Mouse (Mus musculus) midbrain, embryonic 13.5 days (tissue): ENCODE measurements around the gene Serpinb9. TPM values are rescaled to one million over a fixed set of nuclear protein-coding genes. Genes with fewer than 3 reads are reported as not detected.
"Not testable (repeated sequence)": the region's sequence is repeated elsewhere in the genome, so short reads cannot be mapped to it uniquely, and the experiment has no call there.

Source experiments
- ATAC-seq: fragments of 200-750 bp; cut with Nextera tagmentation; 2 replicates; pipeline ENCODE4 v1.8.0; 2017; ENCODE audit warnings: mild to moderate bottlenecking, moderate TSS enrichment, moderate library complexity
- H3K27ac ChIP-seq: fragments of 300-500 bp; sonication (generic); 2 replicates; pipeline ENCODE4 v1.5.1; 2015; ENCODE audit warnings: inconsistent platforms, mild to moderate bottlenecking, moderate library complexity
- H3K27me3 ChIP-seq: fragments of 300-500 bp; sonication (generic); 2 replicates; pipeline ENCODE4 v1.6.1; 2015; ENCODE audit warnings: mild to moderate bottlenecking, inconsistent platforms
- H3K36me3 ChIP-seq: fragments of 300-500 bp; sonication (generic); 2 replicates; pipeline ENCODE4 v1.6.1; 2015; ENCODE audit warnings: mild to moderate bottlenecking, inconsistent platforms
- H3K4me1 ChIP-seq: fragments of 300-500 bp; sonication (generic); replicated peaks from 2 replicates; pipeline ENCODE4 v1.6.1; 2015; ENCODE audit warnings: inconsistent platforms
- H3K4me2 ChIP-seq: fragments of 300-500 bp; sonication (generic); replicated peaks from 2 replicates; pipeline ENCODE4 v1.6.1; 2015; ENCODE audit warnings: moderate library complexity, mild to moderate bottlenecking, inconsistent platforms
- H3K4me3 ChIP-seq: fragments of 300-500 bp; sonication (generic); replicated peaks from 2 replicates; pipeline ENCODE4 v1.5.1; 2015; ENCODE audit warnings: mild to moderate bottlenecking, inconsistent platforms
- H3K9ac ChIP-seq: fragments of 300-500 bp; sonication (generic); replicated peaks from 2 replicates; pipeline ENCODE4 v1.6.1; 2015; ENCODE audit warnings: mild to moderate bottlenecking, inconsistent platforms
- H3K9me3 ChIP-seq: fragments of 300-500 bp; sonication (generic); 2 replicates; pipeline ENCODE4 v1.6.1; 2016; ENCODE audit warnings: mild to moderate bottlenecking, inconsistent platforms
- WGBS: fragments of 180-500 bp; shearing (Covaris S2); methylation state at CpG from one replicate; pipeline ENCODE4 v1.1.7; 2015; 5-methylcytosine and 5-hydroxymethylcytosine counted together
- polyA plus RNA-seq: library from polyadenylated mRNA; unstranded; fragments of >200 nt; fragmentation: Nextera tagmentation; extraction: Ambion mirVana; gene quantifications from 2 replicates; pipeline ENCODE4 v1.2.1, GENCODE M21; 2015

The Serpinb9 gene
- polyA plus RNA-seq = 0.89 and 0.90 TPM in 2 replicates

DNA sequence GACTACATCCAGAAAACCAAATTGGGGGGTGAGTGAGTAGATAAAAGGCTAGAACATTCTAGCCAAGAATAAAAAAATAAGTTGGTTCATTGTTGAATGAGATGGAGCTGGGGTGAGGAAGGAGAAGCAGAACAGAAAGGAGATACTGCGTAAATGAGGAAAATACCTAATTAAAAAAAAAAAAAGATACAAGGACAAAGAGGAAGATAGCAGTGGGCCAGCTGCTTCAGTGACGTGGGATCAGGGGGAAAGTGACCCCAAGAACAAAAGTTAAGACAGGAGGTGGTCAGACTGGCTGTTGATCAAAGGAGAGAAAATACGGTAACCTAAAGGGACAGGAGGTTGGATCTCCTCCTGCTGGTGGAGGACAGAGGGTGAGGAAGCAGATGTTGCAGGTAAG is at the start of gene Serpinb9:
Gene Serpinb9, plus strand, starts transcription at position 301 of the 400 bp plus-strand sequence.
- H3K27me3 ChIP-seq = no peaks in the 10 kb centered on the region
- peak within 1 kb of the TSS; percentile 39 for H3K4me2 ChIP-seq
- no peak within 1 kb of the TSS for H3K27ac ChIP-seq
- 72% methylated on average over 3 of the region's 3 CpGs for WGBS
- H3K9ac ChIP-seq = no peak within 1 kb of the TSS
- no peaks in the 10 kb centered on the region for H3K9me3 ChIP-seq
- 0 out of 2 replicates have a peak, but pooled peaks cover 7% of the 10 kb centered on the region for H3K4me1 ChIP-seq
- no peak for ATAC-seq
- no peaks in the 10 kb centered on the region for H3K36me3 ChIP-seq
- no peak within 1 kb of the TSS for H3K4me3 ChIP-seq

DNA sequence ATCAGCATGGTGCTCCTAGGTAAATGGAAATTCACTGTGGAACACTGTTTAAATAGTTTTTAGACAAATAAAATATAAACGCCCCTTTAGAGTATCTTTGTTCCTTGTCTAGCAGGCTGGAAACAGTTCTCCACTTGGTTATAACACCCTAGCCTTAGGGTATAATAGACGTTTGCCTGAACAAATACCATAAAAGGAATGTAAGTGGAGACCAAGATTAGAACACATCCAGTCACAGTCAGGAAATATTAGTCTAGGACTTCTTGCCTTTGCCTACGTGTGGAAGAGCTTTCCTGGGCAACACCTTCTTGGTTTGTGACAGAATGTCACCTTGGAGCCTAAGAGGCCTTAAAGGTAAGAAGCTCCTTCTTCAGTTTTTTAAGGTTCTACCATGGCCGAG is 46.5 kb upstream of the Serpinb9 start:
- Histone ChIP-seq H3K9me3 (no peaks in the 10 kb centered on the region), H3K27ac (no peak overlapping the region), H3K4me2 (no peak overlapping the region), H3K9ac (no peak overlapping the region), H3K36me3 (no peaks in the 10 kb centered on the region), H3K27me3 (no peaks in the 10 kb centered on the region), H3K4me1 (no peaks in the 10 kb centered on the region), H3K4me3 (no peak overlapping the region)
- 68% methylated on average over 4 of the region's 4 CpGs for WGBS
- ATAC-seq = no peak

DNA sequence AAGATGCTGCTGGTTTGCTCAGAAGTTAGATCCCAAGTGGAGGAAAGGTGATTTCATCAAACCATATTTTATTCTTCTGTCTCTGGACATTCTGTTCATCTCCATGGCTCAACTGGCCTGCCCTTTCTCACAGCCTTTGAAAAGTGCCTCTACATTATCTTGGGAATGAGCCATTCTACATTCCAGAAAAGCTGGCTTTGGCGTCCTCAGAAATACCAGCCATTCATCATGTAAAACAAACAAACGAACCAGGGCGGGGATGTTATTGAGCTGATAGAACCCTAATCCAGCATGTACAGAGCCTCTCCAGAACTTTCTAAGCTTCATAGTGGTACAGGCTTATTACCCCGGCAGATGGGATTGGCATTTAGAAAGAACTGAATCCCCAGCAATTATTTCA is 45.1 kb upstream of the Serpinb9 start:
- Histone ChIP-seq H3K4me3 (no peak overlapping the region), H3K4me1 (no peaks in the 10 kb centered on the region), H3K27me3 (no peaks in the 10 kb centered on the region), H3K4me2 (no peak overlapping the region), H3K36me3 (no peaks in the 10 kb centered on the region), H3K27ac (no peak overlapping the region), H3K9ac (no peak overlapping the region), H3K9me3 (no peaks in the 10 kb centered on the region)
- WGBS = 85% methylated on average over 4 of the region's 4 CpGs
- ATAC-seq = no peak

DNA sequence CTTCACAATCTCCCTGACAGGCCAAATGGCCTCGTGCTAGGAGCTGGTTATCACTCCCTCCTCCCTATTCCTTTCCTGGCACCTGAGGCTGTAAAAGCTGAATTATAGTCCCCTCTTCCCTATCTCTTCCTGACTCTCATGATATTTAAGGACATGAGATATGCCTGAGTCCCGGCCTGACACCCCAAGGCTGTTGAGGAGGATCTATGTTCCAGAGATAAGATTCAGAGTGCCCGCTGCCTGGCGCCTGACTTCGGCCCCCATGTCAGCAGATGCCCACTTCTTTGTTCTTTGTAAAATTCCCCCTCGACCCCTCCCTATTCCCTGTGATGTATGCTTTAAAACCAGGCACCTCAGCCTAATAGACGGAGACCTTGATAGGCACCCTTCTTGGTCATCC is 44.5 kb upstream of the Serpinb9 start:
- not testable (repeated sequence) for H3K27ac ChIP-seq

DNA sequence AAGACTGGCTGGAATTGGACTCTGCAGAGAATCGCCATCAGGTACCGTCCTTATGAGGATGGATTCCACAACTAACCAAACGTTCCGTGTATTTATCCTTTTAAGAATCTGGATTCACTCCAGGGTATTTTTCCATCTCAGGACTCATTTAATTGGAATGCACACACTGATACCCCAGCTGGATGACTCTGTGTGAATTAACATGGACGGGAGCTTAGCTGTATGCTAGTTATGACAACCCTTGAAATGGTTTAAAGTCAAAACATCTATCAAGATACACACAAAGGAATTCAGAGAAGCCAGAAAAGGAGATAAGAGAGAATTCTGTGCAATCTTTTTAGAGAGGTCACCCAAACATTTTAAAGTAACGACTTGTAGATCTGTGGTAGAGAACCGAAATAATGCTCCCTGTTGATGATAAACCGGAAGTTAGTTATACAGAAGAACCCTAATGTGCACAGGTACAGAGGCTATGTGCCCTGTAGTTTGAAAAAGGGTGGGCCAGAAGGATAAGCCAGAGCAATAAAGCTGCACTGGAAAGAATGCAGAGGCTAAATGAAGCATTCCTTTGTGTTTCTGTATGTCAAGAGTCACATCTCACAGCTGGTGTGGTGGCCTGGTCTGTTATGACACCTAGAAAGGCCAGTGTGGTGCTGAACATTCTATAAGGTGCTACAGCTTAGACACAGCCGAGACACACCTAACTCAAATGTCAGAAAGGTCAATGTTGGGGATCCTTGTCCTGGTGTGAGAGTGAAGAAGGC is 38.9 kb upstream of the Serpinb9 start:
- ATAC-seq = no peak
- 91% methylated on average over 9 of the region's 9 CpGs for WGBS
- Histone ChIP-seq H3K4me2 (no peak overlapping the region), H3K9ac (no peak overlapping the region), H3K27me3 (no peaks in the 10 kb centered on the region), H3K27ac (no peak overlapping the region), H3K4me1 (0 out of 2 replicates have a peak, but pooled peaks cover 3% of the 10 kb centered on the region), H3K9me3 (no peaks in the 10 kb centered on the region), H3K36me3 (no peaks in the 10 kb centered on the region), H3K4me3 (no peak overlapping the region)

More for the DNA sequence above, 44.5 kb upstream of the Serpinb9 start:
- ATAC-seq, H3K9ac ChIP-seq, H3K9me3 ChIP-seq, H3K4me1 ChIP-seq, H3K4me3 ChIP-seq, H3K27me3 ChIP-seq, H3K36me3 ChIP-seq, H3K4me2 ChIP-seq: not testable (repeated sequence)
- 90% methylated on average over 7 of the region's 7 CpGs for WGBS

DNA sequence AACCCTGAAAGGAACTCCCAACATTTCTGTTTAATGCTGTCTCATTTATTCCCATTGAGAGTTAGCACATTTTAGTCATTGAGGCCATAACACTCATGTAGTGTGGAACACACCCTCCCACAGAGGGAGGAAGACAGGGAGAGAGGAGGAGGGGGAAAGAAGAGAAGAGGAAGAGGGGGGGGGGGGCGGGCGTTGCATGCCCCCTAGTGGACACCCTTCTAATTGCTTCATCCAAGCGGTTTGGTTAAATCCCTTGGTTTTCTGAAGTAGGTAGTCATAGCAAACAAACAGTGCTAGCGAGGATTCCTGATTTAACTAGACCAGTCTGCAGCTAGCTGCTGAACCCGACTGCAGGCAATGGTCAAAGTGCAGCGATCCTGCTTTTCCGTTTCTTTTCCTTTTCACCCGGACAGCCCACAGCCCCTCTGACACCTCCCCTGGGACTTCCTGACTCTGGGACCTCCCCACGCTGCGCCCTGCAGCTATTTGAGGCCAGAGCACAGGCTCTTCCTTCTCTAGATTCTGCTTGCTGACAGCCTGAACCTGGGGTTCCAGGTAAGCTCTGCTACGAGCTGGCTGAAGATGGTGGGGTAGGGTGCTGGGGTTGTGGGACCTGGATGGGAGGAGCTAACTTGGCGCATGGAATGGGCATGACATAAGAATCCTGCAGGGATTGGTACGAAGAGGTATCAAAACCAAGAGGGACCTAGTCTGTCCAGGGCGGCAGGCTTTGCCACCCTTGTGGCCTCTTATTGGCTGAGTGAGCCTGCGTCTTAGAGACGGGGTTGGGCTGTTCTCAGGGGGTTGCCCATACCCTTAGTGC is 37.9 kb upstream of the Serpinb9 start, which contains the start of gene Serpinb6b:
Gene Serpinb6b, plus strand, starts transcription at position 221 of the 823 bp plus-strand sequence.
- H3K9me3 ChIP-seq = no peaks in the 10 kb centered on the region
- H3K36me3 ChIP-seq = no peaks in the 10 kb centered on the region
- peak within 1 kb of the TSS; percentile 19 for H3K4me3 ChIP-seq
- H3K9ac ChIP-seq = no peak within 1 kb of the TSS
- H3K4me1 ChIP-seq = 0 out of 2 replicates have a peak, but pooled peaks cover 3% of the 10 kb centered on the region
- peak within 1 kb of the TSS; percentile 40 for H3K4me2 ChIP-seq
- WGBS = 45% methylated on average over 16 of the region's 16 CpGs
- peak; percentile 65; the same call in 1 of the 2 replicates for ATAC-seq
- no peaks in the 10 kb centered on the region for H3K27me3 ChIP-seq
- no peak within 1 kb of the TSS for H3K27ac ChIP-seq

DNA sequence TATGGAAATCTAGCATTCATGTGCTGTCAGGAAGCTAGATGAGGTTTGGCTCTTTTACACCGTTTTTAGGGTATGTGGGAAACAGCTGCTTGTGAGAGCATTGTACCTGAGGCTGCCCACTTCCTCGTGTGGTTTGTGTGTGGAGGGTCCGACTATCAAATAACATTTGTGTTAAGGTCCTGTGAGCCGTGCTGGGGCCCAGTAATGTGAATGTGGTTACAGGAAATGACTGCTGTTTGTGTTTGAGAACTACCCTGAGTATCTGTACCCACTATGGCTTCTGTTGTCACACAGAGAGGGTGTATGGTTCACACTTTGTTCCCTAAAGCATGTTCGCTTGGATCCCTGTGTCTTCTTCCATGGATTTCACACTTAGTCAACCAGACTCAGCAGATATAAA is 36.9 kb upstream of the Serpinb9 start:
- 0 out of 2 replicates have a peak, but pooled peaks cover 3% of the 10 kb centered on the region for H3K4me1 ChIP-seq
- no peaks in the 10 kb centered on the region for H3K27me3 ChIP-seq
- no peak overlapping the region for H3K4me2 ChIP-seq
- 82% methylated on average over 5 of the region's 5 CpGs for WGBS
- H3K36me3 ChIP-seq = no peaks in the 10 kb centered on the region
- H3K9ac ChIP-seq = no peak overlapping the region
- no peaks in the 10 kb centered on the region for H3K9me3 ChIP-seq
- H3K4me3 ChIP-seq = no peak overlapping the region
- no peak overlapping the region for H3K27ac ChIP-seq
- ATAC-seq = no peak

DNA sequence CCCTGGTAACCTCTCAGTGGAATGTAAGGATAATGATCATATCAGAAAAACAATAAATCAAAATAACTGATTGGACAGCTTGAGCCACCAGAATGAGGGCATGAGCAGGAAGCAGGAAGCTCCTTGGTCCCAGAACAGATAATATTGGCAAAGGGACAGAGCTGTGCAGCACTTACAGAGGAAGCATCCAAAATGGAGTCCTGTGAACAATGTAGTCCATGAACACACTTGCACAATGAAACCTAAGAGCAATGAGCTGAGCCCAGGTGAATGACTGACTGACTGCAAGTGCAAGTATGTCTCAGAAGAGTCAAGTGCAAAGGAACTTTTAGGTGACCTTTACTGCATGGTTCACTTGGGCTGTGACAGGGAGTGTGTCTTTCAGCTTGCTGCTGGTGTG is 35.8 kb upstream of the Serpinb9 start:
- Histone ChIP-seq H3K9me3 (no peaks in the 10 kb centered on the region), H3K4me2 (no peak overlapping the region), H3K27me3 (no peaks in the 10 kb centered on the region), H3K4me3 (no peak overlapping the region), H3K27ac (no peak overlapping the region), H3K36me3 (no peaks in the 10 kb centered on the region), H3K4me1 (0 out of 2 replicates have a peak, but pooled peaks cover 3% of the 10 kb centered on the region), H3K9ac (no peak overlapping the region)
- no peak for ATAC-seq

DNA sequence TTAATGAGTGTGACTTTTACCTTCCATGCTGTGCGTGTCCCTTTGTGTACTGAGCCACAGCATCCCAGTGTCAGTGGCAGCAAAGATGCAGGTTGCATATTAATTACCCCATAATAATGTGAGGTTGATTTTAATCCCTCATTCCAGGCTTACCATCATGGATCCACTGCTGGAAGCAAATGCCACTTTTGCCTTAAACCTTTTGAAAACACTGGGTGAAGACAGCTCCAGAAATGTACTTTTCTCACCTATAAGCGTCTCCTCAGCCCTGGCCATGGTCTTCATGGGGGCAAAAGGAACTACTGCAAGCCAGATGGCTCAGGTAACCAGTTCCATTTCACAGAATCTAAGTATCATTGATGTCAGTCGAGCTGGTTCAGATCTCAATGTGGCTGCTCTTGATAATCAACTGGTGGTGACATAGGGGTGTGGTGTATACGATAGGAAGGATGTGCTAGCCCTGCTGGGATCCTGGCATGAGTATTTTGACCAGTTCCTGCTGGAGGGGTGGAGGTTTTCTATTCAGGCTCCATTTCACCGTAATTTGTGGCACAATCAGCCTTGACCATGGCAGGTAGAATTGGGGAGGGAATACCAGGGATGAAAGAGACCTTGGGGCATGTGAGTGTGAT is 34.6 kb upstream of the Serpinb9 start:
- Histone ChIP-seq H3K27ac (no peak overlapping the region), H3K9me3 (no peaks in the 10 kb centered on the region), H3K27me3 (no peaks in the 10 kb centered on the region), H3K4me1 (0 out of 2 replicates have a peak, but pooled peaks cover 3% of the 10 kb centered on the region), H3K4me3 (no peak overlapping the region), H3K36me3 (no peaks in the 10 kb centered on the region), H3K4me2 (no peak overlapping the region), H3K9ac (no peak overlapping the region)
- WGBS = 78% methylated on average over 5 of the region's 5 CpGs
- no peak for ATAC-seq

DNA sequence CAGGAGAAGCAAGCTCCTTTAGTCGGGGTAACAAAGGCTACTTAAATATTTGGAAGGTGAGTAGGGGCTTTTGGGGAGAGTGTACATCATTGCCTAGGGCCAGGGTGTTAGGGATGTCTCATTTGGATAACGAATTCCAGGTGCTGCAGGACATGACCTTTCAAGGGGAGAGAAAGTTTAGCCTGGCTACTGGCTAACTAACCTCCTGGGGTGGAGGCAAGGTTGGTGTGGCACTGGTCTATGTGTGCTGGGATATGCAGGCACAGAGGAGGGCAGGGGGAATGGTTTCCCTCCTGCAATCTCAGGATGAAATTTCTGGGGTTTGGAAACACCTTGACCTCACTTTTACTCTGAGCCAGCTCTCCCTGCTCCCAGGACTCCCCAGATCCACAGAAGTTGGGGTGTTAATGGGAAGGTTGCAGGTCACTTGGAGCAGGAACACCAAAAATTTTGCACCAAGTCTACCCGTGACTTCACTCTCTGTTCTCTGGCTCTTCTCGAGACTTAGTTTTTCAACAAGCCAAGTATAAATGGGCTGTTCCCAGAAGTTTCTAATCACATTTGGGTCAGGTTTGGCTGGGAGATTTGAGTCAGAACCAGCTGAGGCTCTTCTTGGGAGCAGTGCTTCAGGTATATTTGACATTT is 33.9 kb upstream of the Serpinb9 start:
- H3K27ac ChIP-seq = no peak overlapping the region
- 80% methylated on average over 4 of the region's 4 CpGs for WGBS
- no peak for ATAC-seq

DNA sequence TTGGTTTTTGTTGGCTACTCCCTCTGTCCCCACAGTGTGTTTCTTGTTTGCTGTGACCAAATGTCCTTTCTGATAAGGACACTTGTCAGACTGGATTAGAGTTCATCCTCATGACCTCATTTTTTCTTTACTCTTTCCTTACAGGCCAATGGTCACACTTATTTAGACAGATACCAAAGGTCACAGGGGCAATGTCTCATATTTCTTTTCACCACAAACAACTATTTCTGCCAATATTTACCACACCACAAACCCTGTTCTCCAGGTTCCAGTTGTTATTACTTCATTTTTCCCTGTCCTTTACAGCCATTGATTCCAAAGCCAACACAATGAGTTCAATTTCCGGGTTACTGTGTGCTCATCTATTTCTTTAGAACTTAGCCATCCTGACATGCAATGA is 33.4 kb upstream of the Serpinb9 start:
- no peak for ATAC-seq
- Histone ChIP-seq H3K4me1 (0 out of 2 replicates have a peak, but pooled peaks cover 3% of the 10 kb centered on the region), H3K9me3 (no peaks in the 10 kb centered on the region), H3K4me3 (no peak overlapping the region), H3K27ac (no peak overlapping the region), H3K4me2 (no peak overlapping the region), H3K36me3 (no peaks in the 10 kb centered on the region), H3K27me3 (no peaks in the 10 kb centered on the region), H3K9ac (no peak overlapping the region)
- WGBS = 94% methylated on average over 1 of the region's 1 CpGs

More for the DNA sequence above, 33.9 kb upstream of the Serpinb9 start:
- Histone ChIP-seq H3K9me3 (no peaks in the 10 kb centered on the region), H3K4me2 (no peak overlapping the region), H3K36me3 (no peaks in the 10 kb centered on the region), H3K4me1 (0 out of 2 replicates have a peak, but pooled peaks cover 3% of the 10 kb centered on the region), H3K27me3 (no peaks in the 10 kb centered on the region), H3K9ac (no peak overlapping the region), H3K4me3 (no peak overlapping the region)
